Mouse (Mus musculus) liver, embryonic 14.5 days (tissue): Measurements from ENCODE around the gene Zfp719. TPM values are rescaled to one million over a fixed set of nuclear protein-coding genes. Genes with fewer than 3 reads are reported as not detected.

Experiments
- ATAC-seq: fragments of 200-750 bp; cut with Nextera tagmentation; 2 replicates; pipeline ENCODE4 v1.8.0; 2017; ENCODE audit warnings: moderate number of reproducible peaks, mild to moderate bottlenecking, moderate library complexity; ENCODE audit not compliant: insufficient read depth
- DNase-seq, 3 experiments: peaks; one replicate each; pipeline ENCODE4 v3.0.0-alpha.2; 2012 to 2013; ENCODE audit warnings: low read depth in 3 of 3, low spot score in 3 of 3
- H3K27ac ChIP-seq: fragments of 300-500 bp; sonication (generic); 2 replicates; pipeline ENCODE4 v1.5.1; 2014; ENCODE audit warnings: moderate library complexity, mild to moderate bottlenecking, control low read depth, inconsistent platforms
- H3K27me3 ChIP-seq: fragments of 300-500 bp; sonication (generic); 2 replicates; pipeline ENCODE4 v1.6.1; 2014; ENCODE audit warnings: mild to moderate bottlenecking, low read length, moderate library complexity; ENCODE audit not compliant: control insufficient read depth, insufficient read depth
- H3K36me3 ChIP-seq: fragments of 300-500 bp; sonication (generic); replicated peaks from 2 replicates; pipeline ENCODE4 v1.6.1; 2014; ENCODE audit warnings: low read depth; ENCODE audit not compliant: control insufficient read depth, insufficient read depth
- H3K4me1 ChIP-seq, 2 experiments: fragments of 200-500 bp in 1 of 2; fragments of 300-500 bp in 1 of 2; sonication (generic) in 1 of 2; replicated peaks; 2 replicates each; pipeline ENCODE4 v1.6.1; 2012 to 2014; ENCODE audit warnings: antibody characterized with exemption in 1 of 2, inconsistent platforms in 1 of 2, low read length in 1 of 2; ENCODE audit not compliant: control insufficient read depth in 2 of 2, insufficient read depth in 2 of 2
- H3K4me2 ChIP-seq: fragments of 300-500 bp; sonication (generic); 2 replicates; pipeline ENCODE4 v1.6.1; 2014; ENCODE audit warnings: low read depth, mild to moderate bottlenecking, control low read depth, moderate library complexity
- H3K4me3 ChIP-seq, 2 experiments: fragments of 200-500 bp in 1 of 2; fragments of 300-500 bp in 1 of 2; sonication (generic) in 1 of 2; 2 replicates each; pipeline ENCODE4 v1.5.1; 2012 to 2014; ENCODE audit warnings: low read depth in 2 of 2, low read length in 2 of 2, mild to moderate bottlenecking in 2 of 2, control low read depth in 1 of 2, inconsistent platforms in 1 of 2, moderate library complexity in 1 of 2; ENCODE audit not compliant: insufficient read depth in 1 of 2
- H3K9ac ChIP-seq: fragments of 300-500 bp; sonication (generic); replicated peaks from 2 replicates; pipeline ENCODE4 v1.6.1; 2014; ENCODE audit warnings: mild to moderate bottlenecking, control low read depth, moderate library complexity
- H3K9me3 ChIP-seq: fragments of 300-500 bp; sonication (generic); 2 replicates; pipeline ENCODE4 v1.6.1; 2016; ENCODE audit warnings: low read length, mixed read lengths; ENCODE audit not compliant: control insufficient read depth
- CTCF ChIP-seq: IDR thresholded peaks from 2 replicates; pipeline ENCODE4 v1.5.1; 2016; ENCODE audit warnings: antibody characterized with exemption, low read depth, control low read depth
- EP300 ChIP-seq: IDR thresholded peaks from 2 replicates; pipeline ENCODE4 v1.6.1; 2016; ENCODE audit warnings: antibody characterized with exemption, low read depth
- WGBS: fragments of 180-500 bp; shearing (Covaris S2); extraction: QIAGEN DNeasy Blood & Tissue Kit; methylation state at CpG from one replicate; pipeline ENCODE4 v1.1.7; 2014; ENCODE audit not compliant: insufficient replicate concordance; 5-methylcytosine and 5-hydroxymethylcytosine counted together
- polyA plus RNA-seq, 2 experiments: library from polyadenylated mRNA; depleted of rRNA in 1 of 2; stranded (reverse) in 1 of 2; unstranded in 1 of 2; fragments of >200 nt; fragmentation: Nextera tagmentation in 1 of 2; extraction: Ambion mirVana in 1 of 2; gene quantifications; 2 replicates each; pipeline versions ENCODE4 v1.2.1 to v1.2.3; 2012 to 2014

The Zfp719 gene
- polyA plus RNA-seq, 2 experiments, result 0.87 to 1.7 TPM

DNA sequence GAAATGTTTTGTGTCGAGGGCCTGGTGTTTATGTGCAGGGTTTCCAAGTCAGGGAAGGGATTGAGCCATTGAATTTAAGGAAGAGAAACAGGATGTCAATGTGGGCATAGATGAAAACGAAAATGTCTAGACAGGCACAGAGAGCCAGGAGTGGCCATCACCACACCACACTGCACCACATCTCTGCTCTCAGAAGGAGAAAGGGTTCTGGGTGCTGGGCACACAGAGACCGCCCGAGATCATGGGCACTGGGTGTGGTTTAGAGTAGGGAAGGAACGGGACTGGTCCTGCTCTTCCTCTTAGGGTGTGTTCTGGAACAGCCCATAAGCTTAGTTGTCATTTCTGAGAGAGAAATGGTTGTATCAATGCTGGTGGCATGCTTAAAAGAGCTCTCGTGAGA is 16.1 kb upstream of the Zfp719 start:
- no peaks in the 10 kb centered on the region for H3K9me3 ChIP-seq
- ATAC-seq (no peak), DNase-seq (no peak)
- H3K4me1 ChIP-seq, result peaks cover 0 to 4% of the 10 kb centered on the region in 2 experiments; a peak in 1 of 4 replicates
- no peaks in the 10 kb centered on the region for H3K27me3 ChIP-seq
- TF ChIP-seq EP300 (no peak), CTCF (no peak)
- WGBS, result 34% methylated on average over 6 of the region's 6 CpGs
- no peak overlapping the region for H3K4me3 ChIP-seq
- no peaks in the 10 kb centered on the region for H3K36me3 ChIP-seq
- no peak overlapping the region for H3K27ac ChIP-seq
- H3K9ac ChIP-seq, result no peak overlapping the region
- peak overlapping the region; percentile 72; the same call in 1 of the 2 replicates for H3K4me2 ChIP-seq

DNA sequence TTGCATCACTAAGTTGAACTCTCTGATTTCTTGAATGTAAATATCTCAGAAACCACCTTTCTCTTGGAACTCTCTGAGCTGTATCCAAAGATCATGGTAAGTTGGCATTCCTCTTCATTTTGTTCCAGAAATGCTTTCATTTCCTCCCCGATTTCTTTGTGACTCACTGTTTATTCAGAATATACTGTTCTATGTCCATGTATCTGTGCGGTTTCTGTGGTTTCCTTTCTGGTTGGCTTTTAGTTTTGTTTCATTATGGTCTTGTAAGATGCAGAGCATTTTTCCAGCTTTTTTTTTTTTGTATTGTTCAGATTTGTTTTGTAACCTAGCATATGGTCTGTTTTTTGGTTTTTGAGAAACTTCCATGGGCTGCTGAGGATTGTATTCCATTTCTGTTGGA is 8.2 kb upstream of the Zfp719 start:
- DNase-seq (no peak), ATAC-seq (no peak)
- no peaks in the 10 kb centered on the region for H3K27me3 ChIP-seq
- no peak overlapping the region for H3K27ac ChIP-seq
- H3K4me1 ChIP-seq, result no peaks in the 10 kb centered on the region
- H3K36me3 ChIP-seq, result no peaks in the 10 kb centered on the region
- TF ChIP-seq EP300 (no peak), CTCF (no peak)
- no peak overlapping the region for H3K4me2 ChIP-seq
- WGBS, result 58% methylated on average over 2 of the region's 2 CpGs
- H3K4me3 ChIP-seq, result no peak overlapping the region
- no peak overlapping the region for H3K9ac ChIP-seq
- no peaks in the 10 kb centered on the region for H3K9me3 ChIP-seq

DNA sequence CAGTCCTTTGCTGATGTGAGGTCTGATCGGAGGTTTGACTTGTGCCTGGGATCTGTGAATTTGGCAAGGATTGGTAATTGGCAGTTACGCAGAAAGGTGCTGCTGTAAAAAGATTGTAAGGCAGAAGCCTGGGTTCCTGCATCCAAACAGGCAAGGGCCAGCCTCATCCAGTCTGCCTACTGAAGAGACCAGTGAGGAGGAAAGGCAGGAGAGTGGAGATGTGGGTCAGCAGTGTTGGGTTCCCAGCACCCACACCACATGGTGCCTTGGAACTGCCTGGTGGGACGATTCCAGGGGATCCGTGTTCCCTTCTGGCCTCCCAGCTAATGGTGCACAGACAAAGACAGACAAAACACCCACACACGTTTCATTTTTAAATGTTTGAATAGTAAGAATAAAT is 1.1 kb downstream of the Zfp719 start:
- no peak for ATAC-seq
- H3K4me1 ChIP-seq, result peaks cover 0 to 7% of the 10 kb centered on the region in 2 experiments; a peak in 2 of 4 replicates
- H3K9me3 ChIP-seq, result no peaks in the 10 kb centered on the region
- no peaks in the 10 kb centered on the region for H3K27me3 ChIP-seq
- peak overlapping the region; percentile 87 for H3K4me2 ChIP-seq
- H3K4me3 ChIP-seq, result peak overlapping the region; percentile 19 to 72; a peak in 3 of 4 replicates
- H3K27ac ChIP-seq, result no peak overlapping the region
- H3K9ac ChIP-seq, result no peak overlapping the region; the same call in 1 of the 2 replicates
- no peak for TF ChIP-seq CTCF
- no peak for TF ChIP-seq EP300
- DNase-seq, result no peak
- H3K36me3 ChIP-seq, result no peaks in the 10 kb centered on the region
- 69% methylated on average over 5 of the region's 5 CpGs for WGBS

DNA sequence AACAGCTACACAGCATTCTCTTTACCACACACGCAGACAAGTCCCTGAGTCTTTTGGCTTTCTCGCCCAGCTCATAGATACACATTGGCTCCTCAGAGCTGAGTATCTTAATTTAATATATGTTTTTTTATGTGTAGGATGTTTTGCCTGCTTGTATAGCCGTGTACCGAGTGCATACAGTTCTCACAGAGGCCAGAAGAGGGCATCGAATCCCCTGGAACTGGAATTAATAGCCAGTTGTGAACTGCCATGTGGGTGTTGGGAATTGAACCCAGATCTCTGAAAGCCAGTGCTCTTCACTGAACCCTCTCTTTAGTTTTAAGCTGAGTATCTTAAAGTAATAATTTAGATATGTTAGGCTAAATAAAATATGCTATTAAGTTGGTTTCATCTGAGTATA is 5.4 kb downstream of the Zfp719 start:
- H3K27me3 ChIP-seq, result no peaks in the 10 kb centered on the region
- no peak overlapping the region for H3K4me3 ChIP-seq
- peaks cover 7% of the 10 kb centered on the region for H3K36me3 ChIP-seq
- ATAC-seq (no peak), DNase-seq (no peak)
- 71% methylated on average over 5 of the region's 5 CpGs for WGBS
- H3K4me2 ChIP-seq, result no peak overlapping the region
- H3K9ac ChIP-seq, result no peak overlapping the region
- H3K9me3 ChIP-seq, result no peaks in the 10 kb centered on the region
- H3K27ac ChIP-seq, result no peak overlapping the region
- TF ChIP-seq EP300 (no peak), CTCF (peak; percentile 26)
- H3K4me1 ChIP-seq, result peaks cover 0 to 7% of the 10 kb centered on the region in 2 experiments; a peak in 2 of 4 replicates

DNA sequence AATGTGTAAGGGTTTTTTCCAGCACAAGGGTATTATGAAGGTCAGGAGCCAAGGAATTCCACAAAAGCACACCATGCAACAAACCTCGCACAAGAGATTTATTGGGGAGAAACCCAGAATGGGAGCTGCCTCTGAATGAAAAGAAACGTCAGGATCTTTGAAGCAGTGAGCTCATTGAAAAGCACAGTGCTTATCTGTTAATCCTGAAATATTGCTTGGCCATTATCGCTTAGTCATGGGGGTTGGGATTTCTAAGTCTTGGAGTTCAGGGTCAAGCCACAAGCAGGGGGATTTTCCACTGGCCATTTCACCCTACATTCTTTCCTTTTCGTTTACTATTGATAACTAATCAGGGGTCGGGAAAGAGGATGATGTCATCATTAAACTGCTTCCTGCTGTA is 22.5 kb downstream of the Zfp719 start:
- no peaks in the 10 kb centered on the region for H3K9me3 ChIP-seq
- 29% methylated on average over 5 of the region's 5 CpGs for WGBS
- H3K36me3 ChIP-seq, result no peaks in the 10 kb centered on the region
- H3K27ac ChIP-seq, result no peak overlapping the region
- H3K27me3 ChIP-seq, result no peaks in the 10 kb centered on the region
- H3K4me2 ChIP-seq, result no peak overlapping the region
- no peak for TF ChIP-seq CTCF
- TF ChIP-seq EP300, result no peak
- no peak for ATAC-seq
- H3K4me3 ChIP-seq, result no peak overlapping the region
- DNase-seq, result no peak
- H3K4me1 ChIP-seq, result no peaks in the 10 kb centered on the region
- H3K9ac ChIP-seq, result no peak overlapping the region
